Mouse (Mus musculus): ENCODE measurements around the gene Mak. TPM values are rescaled to one million over a fixed set of nuclear protein-coding genes. Genes with fewer than 3 reads are reported as not detected.

Mak gene
- polyA plus RNA-seq, 1 experiment, result not detected

DNA sequence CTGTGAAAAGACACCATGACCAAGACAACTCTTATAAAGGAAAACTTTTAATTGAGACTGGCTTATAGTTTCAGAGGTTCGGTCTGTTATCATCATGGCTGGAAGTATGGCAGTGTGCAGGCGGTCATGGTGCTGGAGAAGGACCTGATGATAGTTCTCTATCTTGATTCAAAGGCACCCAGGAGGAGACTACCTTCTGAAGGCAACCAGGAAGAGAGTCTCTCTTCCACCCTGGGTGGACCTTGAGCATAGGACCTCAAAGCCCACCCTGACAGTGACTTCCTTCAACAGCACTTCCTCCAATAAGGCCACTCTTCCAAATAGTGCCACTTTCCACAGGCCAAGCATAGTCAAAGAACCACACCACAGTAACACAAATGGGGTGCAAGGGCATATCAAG, 20.5 kb upstream of the Mak start:
- no peak overlapping the region for H3K4me3 ChIP-seq (ENCODE audit: insufficient read depth, low read depth, low read length)
- WGBS, result 96% methylated on average over 2 of the region's 2 CpGs
- H3K27ac ChIP-seq (ENCODE audit: insufficient read depth, low read depth, low read length), result no peak overlapping the region
- no peaks in the 10 kb centered on the region for H3K4me1 ChIP-seq (ENCODE audit: control insufficient read depth, insufficient read depth, low read length)
- no peak for TF ChIP-seq POLR2A (IDR thresholded peaks at IDR 0.05; ENCODE audit: insufficient read depth, low read depth, low read length)
- TF ChIP-seq CTCF (IDR thresholded peaks at IDR 0.05; ENCODE audit: insufficient read depth, low read depth, low read length), result no peak

GRCm38 (mm10) chr13:41098325-41098724, 18.8 kb upstream of the Mak start:
- no peak for TF ChIP-seq POLR2A (IDR thresholded peaks at IDR 0.05; ENCODE audit: insufficient read depth, low read depth, low read length)
- no peak overlapping the region for H3K27ac ChIP-seq (ENCODE audit: insufficient read depth, low read depth, low read length)
- no peaks in the 10 kb centered on the region for H3K4me1 ChIP-seq (ENCODE audit: control insufficient read depth, insufficient read depth, low read length)
- H3K4me3 ChIP-seq (ENCODE audit: insufficient read depth, low read depth, low read length), result no peak overlapping the region
- 87% methylated on average over 15 of the region's 15 CpGs for WGBS

DNA sequence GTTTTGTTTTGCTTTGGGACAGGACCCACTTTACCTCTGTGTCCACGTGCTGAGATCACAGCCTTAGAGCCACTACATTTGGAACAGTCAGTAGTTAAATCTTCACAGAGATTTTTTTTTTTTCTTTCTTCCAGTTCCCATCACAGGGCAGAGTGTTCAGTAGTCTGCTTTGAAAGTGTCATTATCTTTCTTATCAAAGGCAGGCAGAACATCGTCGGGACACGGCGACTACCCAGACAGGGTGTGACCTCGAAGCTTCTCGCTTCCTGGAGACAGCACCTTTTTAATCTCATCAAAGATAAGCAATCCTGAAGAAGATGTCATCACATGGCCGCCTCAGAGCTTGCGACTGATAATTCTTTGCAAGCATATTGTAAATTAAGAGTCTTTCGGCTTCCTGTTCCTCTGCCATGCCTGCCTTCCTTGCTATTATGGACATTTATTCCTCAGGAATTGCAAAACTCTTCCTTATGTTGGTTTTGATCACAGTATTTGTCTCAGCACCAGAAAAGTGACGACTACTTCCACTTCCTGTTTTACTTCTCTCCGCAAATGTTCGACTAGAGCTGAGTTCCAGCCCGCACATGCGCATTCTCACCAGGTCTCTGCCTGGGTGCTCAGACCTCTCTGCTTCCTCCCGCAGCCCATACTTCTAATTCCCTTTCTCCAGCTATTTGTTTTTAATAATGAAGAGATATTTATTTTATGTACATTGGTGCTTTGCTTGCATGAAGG, 18.0 kb upstream of the Mak start:
- TF ChIP-seq CTCF (IDR thresholded peaks at IDR 0.05; ENCODE audit: insufficient read depth, low read depth, low read length) (no peak), POLR2A (IDR thresholded peaks at IDR 0.05; ENCODE audit: insufficient read depth, low read depth, low read length) (no peak)
- WGBS, result 79% methylated on average over 16 of the region's 16 CpGs
- H3K27ac ChIP-seq (ENCODE audit: insufficient read depth, low read depth, low read length), result no peak overlapping the region
- no peak overlapping the region for H3K4me3 ChIP-seq (ENCODE audit: insufficient read depth, low read depth, low read length)
- no peaks in the 10 kb centered on the region for H3K4me1 ChIP-seq (ENCODE audit: control insufficient read depth, insufficient read depth, low read length)

DNA sequence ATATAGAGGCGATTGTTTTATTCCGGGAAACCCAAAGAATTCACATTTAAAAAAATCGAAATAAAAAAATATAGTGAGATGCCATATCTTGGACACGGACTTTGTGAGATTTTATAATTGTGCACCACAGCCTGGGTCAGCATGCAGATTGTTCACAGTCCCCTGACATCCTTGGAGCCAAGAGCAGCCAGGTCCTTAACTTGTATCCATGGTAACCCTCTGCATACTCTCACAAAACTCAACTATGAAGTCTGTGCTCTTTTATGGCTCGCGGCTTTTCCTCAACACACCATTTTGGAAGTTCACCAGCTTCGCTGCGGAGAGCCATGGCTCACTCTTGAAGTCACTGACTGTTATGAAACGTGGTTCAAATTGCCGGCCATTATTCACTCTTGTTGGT, 14.7 kb upstream of the Mak start:
- WGBS, result 76% methylated on average over 10 of the region's 10 CpGs
- no peaks in the 10 kb centered on the region for H3K4me1 ChIP-seq (ENCODE audit: control insufficient read depth, insufficient read depth, low read length)
- no peak overlapping the region for H3K27ac ChIP-seq (ENCODE audit: insufficient read depth, low read depth, low read length)
- no peak overlapping the region for H3K4me3 ChIP-seq (ENCODE audit: insufficient read depth, low read depth, low read length)
- TF ChIP-seq POLR2A (IDR thresholded peaks at IDR 0.05; ENCODE audit: insufficient read depth, low read depth, low read length) (no peak), CTCF (IDR thresholded peaks at IDR 0.05; ENCODE audit: insufficient read depth, low read depth, low read length) (no peak)

- Histone ChIP-seq H3K4me1 (ENCODE audit: control insufficient read depth, insufficient read depth, low read length) (no peaks in the 10 kb centered on the region), H3K4me3 (ENCODE audit: insufficient read depth, low read depth, low read length) (no peak overlapping the region), H3K27ac (ENCODE audit: insufficient read depth, low read depth, low read length) (no peak overlapping the region)
- 56% methylated on average over 10 of the region's 10 CpGs for WGBS
- TF ChIP-seq POLR2A (IDR thresholded peaks at IDR 0.05; ENCODE audit: insufficient read depth, low read depth, low read length), result no peak
Observed at GRCm38 (mm10) chr13:41091271-41091670, 11.8 kb upstream of the Mak start.

GRCm38 (mm10) chr13:41088746-41089145, 9.2 kb upstream of the Mak start:
- no peaks in the 10 kb centered on the region; the same call in 1 of the 2 replicates for H3K4me1 ChIP-seq (ENCODE audit: control insufficient read depth, insufficient read depth, low read length)
- no peak overlapping the region for H3K4me3 ChIP-seq (ENCODE audit: insufficient read depth, low read depth, low read length)
- TF ChIP-seq POLR2A (IDR thresholded peaks at IDR 0.05; ENCODE audit: insufficient read depth, low read depth, low read length) (no peak), CTCF (IDR thresholded peaks at IDR 0.05; ENCODE audit: insufficient read depth, low read depth, low read length) (no peak)
- H3K27ac ChIP-seq (ENCODE audit: insufficient read depth, low read depth, low read length), result no peak overlapping the region

DNA sequence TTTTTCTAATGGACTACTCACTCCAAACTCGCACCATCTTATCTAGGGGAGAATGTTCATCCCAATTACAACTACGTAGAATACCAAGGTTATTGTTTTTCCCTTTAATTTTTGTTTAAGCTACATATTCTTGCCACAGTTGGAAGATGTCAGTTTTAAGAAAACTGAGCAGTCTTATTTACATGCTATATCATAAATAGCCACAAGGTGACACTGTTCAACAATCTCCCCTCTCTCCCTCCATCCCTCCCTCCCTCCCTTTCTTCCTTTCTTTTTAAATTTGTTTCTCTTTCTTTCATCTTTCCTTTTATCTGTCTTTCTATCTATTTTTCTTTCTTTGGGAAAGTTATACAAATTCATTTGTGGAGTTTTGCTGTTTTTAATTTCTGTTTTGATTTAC, 5.6 kb upstream of the Mak start:
- WGBS, result 32% methylated on average over 2 of the region's 2 CpGs
- TF ChIP-seq POLR2A (IDR thresholded peaks at IDR 0.05; ENCODE audit: insufficient read depth, low read depth, low read length) (no peak), CTCF (IDR thresholded peaks at IDR 0.05; ENCODE audit: insufficient read depth, low read depth, low read length) (no peak)

DNA sequence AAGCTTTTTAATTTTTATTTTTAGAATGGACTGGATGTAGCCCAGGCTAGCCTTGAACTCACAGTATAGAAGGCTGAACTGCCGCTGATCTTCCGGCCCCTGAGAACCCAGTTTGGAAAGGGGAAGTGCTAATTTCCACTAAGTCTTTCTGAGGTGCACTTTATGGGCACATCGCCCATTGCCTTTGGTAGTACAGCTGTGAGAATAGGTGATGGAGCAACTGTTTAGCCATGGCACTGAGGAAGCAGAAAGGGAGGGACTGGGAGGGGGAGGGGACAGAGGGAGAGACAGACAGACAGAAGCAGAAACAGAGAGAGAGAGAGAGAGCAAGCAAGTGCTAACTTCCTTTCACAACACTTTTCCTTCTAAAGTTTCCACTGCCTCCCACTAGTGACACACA, 5.0 kb upstream of the Mak start:
- Histone ChIP-seq H3K4me3 (ENCODE audit: insufficient read depth, low read depth, low read length) (no peak overlapping the region), H3K27ac (ENCODE audit: insufficient read depth, low read depth, low read length) (no peak overlapping the region), H3K4me1 (ENCODE audit: control insufficient read depth, insufficient read depth, low read length) (peaks cover 1% of the 10 kb centered on the region; the same call in 1 of the 2 replicates)
- WGBS, result 93% methylated on average over 3 of the region's 3 CpGs
- no peak for TF ChIP-seq POLR2A (IDR thresholded peaks at IDR 0.05; ENCODE audit: insufficient read depth, low read depth, low read length)
- TF ChIP-seq CTCF (IDR thresholded peaks at IDR 0.05; ENCODE audit: insufficient read depth, low read depth, low read length), result no peak

More for the DNA sequence above, 5.6 kb upstream of the Mak start:
- Histone ChIP-seq H3K4me3 (ENCODE audit: insufficient read depth, low read depth, low read length) (no peak overlapping the region), H3K27ac (ENCODE audit: insufficient read depth, low read depth, low read length) (no peak overlapping the region), H3K4me1 (ENCODE audit: control insufficient read depth, insufficient read depth, low read length) (no peaks in the 10 kb centered on the region; the same call in 1 of the 2 replicates)

GRCm38 (mm10) chr13:41080700-41081099, 1.2 kb upstream of the Mak start:
- peaks cover 9% of the 10 kb centered on the region for H3K4me1 ChIP-seq (ENCODE audit: control insufficient read depth, insufficient read depth, low read length)
- WGBS, result 96% methylated on average over 6 of the region's 6 CpGs

GRCm38 (mm10) chr13:41079859-41080258, 353 bp upstream of the Mak start:
- 58% methylated on average over 5 of the region's 5 CpGs for WGBS

More at GRCm38 (mm10) chr13:41080700-41081099, 1.2 kb upstream of the Mak start:
- TF ChIP-seq POLR2A (IDR thresholded peaks at IDR 0.05; ENCODE audit: insufficient read depth, low read depth, low read length), result no peak
- TF ChIP-seq CTCF (IDR thresholded peaks at IDR 0.05; ENCODE audit: insufficient read depth, low read depth, low read length), result no peak
- Histone ChIP-seq H3K4me3 (ENCODE audit: insufficient read depth, low read depth, low read length) (no peak overlapping the region), H3K27ac (ENCODE audit: insufficient read depth, low read depth, low read length) (no peak overlapping the region)

More at GRCm38 (mm10) chr13:41079859-41080258, 353 bp upstream of the Mak start:
- no peak for TF ChIP-seq CTCF (IDR thresholded peaks at IDR 0.05; ENCODE audit: insufficient read depth, low read depth, low read length)
- TF ChIP-seq POLR2A (IDR thresholded peaks at IDR 0.05; ENCODE audit: insufficient read depth, low read depth, low read length), result no peak
- no peak overlapping the region for H3K27ac ChIP-seq (ENCODE audit: insufficient read depth, low read depth, low read length)
- H3K4me1 ChIP-seq (ENCODE audit: control insufficient read depth, insufficient read depth, low read length), result peaks cover 9% of the 10 kb centered on the region
- H3K4me3 ChIP-seq (ENCODE audit: insufficient read depth, low read depth, low read length), result no peak overlapping the region
